Mouse (Mus musculus) hindbrain, embryonic 11.5 days (tissue): ENCODE results near the gene Filip1. TPM values are rescaled to one million over a fixed set of nuclear protein-coding genes. Genes with fewer than 3 reads are reported as not detected.

Experiments used
- ATAC-seq: fragments of 200-750 bp; cut with Nextera tagmentation; 2 replicates; pipeline ENCODE4 v1.8.0; 2017; ENCODE audit warnings: mild to moderate bottlenecking, moderate TSS enrichment, moderate library complexity; ENCODE audit not compliant: low FRiP score
- DNase-seq: peaks from one replicate; pipeline ENCODE4 v3.0.0-alpha.2; 2015; ENCODE audit warnings: low spot score
- H3K27ac ChIP-seq: fragments of 300-500 bp; sonication (generic); 2 replicates; pipeline ENCODE4 v1.5.1; 2014; ENCODE audit warnings: mild to moderate bottlenecking, low read depth, low read length
- H3K27me3 ChIP-seq: fragments of 300-500 bp; sonication (generic); 2 replicates; pipeline ENCODE4 v1.6.1; 2014; ENCODE audit warnings: mild to moderate bottlenecking, low read length, moderate library complexity, mixed read lengths; ENCODE audit not compliant: control insufficient read depth, insufficient read depth
- H3K36me3 ChIP-seq: fragments of 300-500 bp; sonication (generic); 2 replicates; pipeline ENCODE4 v1.6.1; 2014; ENCODE audit warnings: mild to moderate bottlenecking, low read length, moderate library complexity, mixed read lengths; ENCODE audit not compliant: control insufficient read depth, insufficient read depth
- H3K4me1 ChIP-seq: fragments of 300-500 bp; sonication (generic); replicated peaks from 2 replicates; pipeline ENCODE4 v1.6.1; 2014; ENCODE audit warnings: low read length, mixed read lengths; ENCODE audit not compliant: control insufficient read depth, insufficient read depth
- H3K4me2 ChIP-seq: fragments of 300-500 bp; sonication (generic); replicated peaks from 2 replicates; pipeline ENCODE4 v1.6.1; 2014; ENCODE audit warnings: mild to moderate bottlenecking, low read depth, low read length
- H3K4me3 ChIP-seq: fragments of 300-500 bp; sonication (generic); 2 replicates; pipeline ENCODE4 v1.5.1; 2014; ENCODE audit warnings: low read depth, low read length
- H3K9ac ChIP-seq: fragments of 300-500 bp; sonication (generic); 2 replicates; pipeline ENCODE4 v1.6.1; 2014; ENCODE audit warnings: low read depth, low read length
- H3K9me3 ChIP-seq: fragments of 300-500 bp; sonication (generic); 2 replicates; pipeline ENCODE4 v1.6.1; 2016; ENCODE audit warnings: low read length; ENCODE audit not compliant: control insufficient read depth
- WGBS: fragments of 180-500 bp; shearing (Covaris S2); extraction: QIAGEN DNeasy Blood & Tissue Kit; methylation state at CpG from one replicate; pipeline ENCODE4 v1.1.7; 2014; 5-methylcytosine and 5-hydroxymethylcytosine counted together
- polyA plus RNA-seq: library from polyadenylated mRNA; unstranded; fragments of >200 nt; fragmentation: Nextera tagmentation; extraction: Ambion mirVana; gene quantifications from 2 replicates; pipeline ENCODE4 v1.2.1, GENCODE M21; 2014

The Filip1 gene
- polyA plus RNA-seq, 1 experiment from 2014 or later, result 5.6 TPM

GRCm38 (mm10) chr9:79993066-79993465, 19.6 kb downstream of the Filip1 start:
- no peaks in the 10 kb centered on the region for H3K27me3 ChIP-seq
- H3K9ac ChIP-seq, result no peak overlapping the region
- ATAC-seq, result no peak
- no peaks in the 10 kb centered on the region for H3K4me1 ChIP-seq
- WGBS, result 80% methylated on average over 4 of the region's 4 CpGs
- H3K27ac ChIP-seq, result no peak overlapping the region
- H3K9me3 ChIP-seq, result no peaks in the 10 kb centered on the region
- H3K4me2 ChIP-seq, result no peak overlapping the region
- no peak overlapping the region for H3K4me3 ChIP-seq
- no peaks in the 10 kb centered on the region for H3K36me3 ChIP-seq
- no peak for DNase-seq

GRCm38 (mm10) chr9:79990456-79991017, 22.1 kb downstream of the Filip1 start:
- no peaks in the 10 kb centered on the region for H3K27me3 ChIP-seq
- 84% methylated on average over 16 of the region's 16 CpGs for WGBS
- DNase-seq (no peak), ATAC-seq (no peak)
- no peak overlapping the region for H3K27ac ChIP-seq
- no peak overlapping the region for H3K9ac ChIP-seq
- no peak overlapping the region for H3K4me3 ChIP-seq
- H3K4me2 ChIP-seq, result no peak overlapping the region
- H3K36me3 ChIP-seq, result no peaks in the 10 kb centered on the region
- H3K4me1 ChIP-seq, result no peaks in the 10 kb centered on the region
- H3K9me3 ChIP-seq, result no peaks in the 10 kb centered on the region

- no peaks in the 10 kb centered on the region for H3K9me3 ChIP-seq
- H3K4me1 ChIP-seq, result no peaks in the 10 kb centered on the region
- no peak overlapping the region for H3K4me2 ChIP-seq
- no peaks in the 10 kb centered on the region for H3K27me3 ChIP-seq
- 94% methylated on average over 1 of the region's 1 CpGs for whole genome bisulfite sequencing
- ATAC-seq (no peak), DNase-seq (no peak)
- H3K9ac ChIP-seq, result no peak overlapping the region
- H3K27ac ChIP-seq, result no peak overlapping the region
- H3K36me3 ChIP-seq, result no peaks in the 10 kb centered on the region
- no peak overlapping the region for H3K4me3 ChIP-seq
Measured at GRCm38 (mm10) chr9:79989703-79990102, 22.9 kb downstream of the Filip1 start.

- Histone ChIP-seq H3K4me1 (no peaks in the 10 kb centered on the region), H3K27ac (no peak overlapping the region), H3K9me3 (no peaks in the 10 kb centered on the region), H3K27me3 (no peaks in the 10 kb centered on the region), H3K36me3 (no peaks in the 10 kb centered on the region), H3K4me3 (no peak overlapping the region), H3K9ac (no peak overlapping the region), H3K4me2 (no peak overlapping the region)
- no peak for DNase-seq
- WGBS, result 97% methylated on average over 1 of the region's 1 CpGs
- no peak for ATAC-seq
Measured at GRCm38 (mm10) chr9:79989061-79989460, 23.6 kb downstream of the Filip1 start.

- H3K36me3 ChIP-seq, result no peaks in the 10 kb centered on the region
Measured at GRCm38 (mm10) chr9:79983244-79983643, 29.4 kb downstream of the Filip1 start.

GRCm38 (mm10) chr9:79979274-79979673, 33.4 kb downstream of the Filip1 start:
- no peak for DNase-seq
- no peak for ATAC-seq

More at GRCm38 (mm10) chr9:79983244-79983643, 29.4 kb downstream of the Filip1 start:
- no peak for ATAC-seq
- no peak for DNase-seq
- Histone ChIP-seq H3K9ac (no peak overlapping the region), H3K4me2 (no peak overlapping the region), H3K4me1 (no peaks in the 10 kb centered on the region), H3K27ac (no peak overlapping the region), H3K9me3 (no peaks in the 10 kb centered on the region), H3K27me3 (no peaks in the 10 kb centered on the region), H3K4me3 (no peak overlapping the region)
- WGBS, result 93% methylated on average over 10 of the region's 10 CpGs

GRCm38 (mm10) chr9:79978228-79979024, 34.2 kb downstream of the Filip1 start:
- no peak overlapping the region for H3K4me3 ChIP-seq
- no peak for ATAC-seq
- no peaks in the 10 kb centered on the region for H3K4me1 ChIP-seq
- no peaks in the 10 kb centered on the region for H3K27me3 ChIP-seq
- no peaks in the 10 kb centered on the region for H3K36me3 ChIP-seq
- no peak overlapping the region for H3K9ac ChIP-seq
- DNase-seq, result no peak
- no peak overlapping the region for H3K27ac ChIP-seq
- WGBS, result 84% methylated on average over 12 of the region's 12 CpGs
- H3K9me3 ChIP-seq, result no peaks in the 10 kb centered on the region
- H3K4me2 ChIP-seq, result no peak overlapping the region

More at GRCm38 (mm10) chr9:79979274-79979673, 33.4 kb downstream of the Filip1 start:
- H3K36me3 ChIP-seq, result no peaks in the 10 kb centered on the region
- no peak overlapping the region for H3K4me2 ChIP-seq
- no peaks in the 10 kb centered on the region for H3K9me3 ChIP-seq
- H3K4me1 ChIP-seq, result no peaks in the 10 kb centered on the region
- H3K27me3 ChIP-seq, result no peaks in the 10 kb centered on the region
- 91% methylated on average over 2 of the region's 2 CpGs for WGBS
- H3K27ac ChIP-seq, result no peak overlapping the region
- no peak overlapping the region for H3K4me3 ChIP-seq
- no peak overlapping the region for H3K9ac ChIP-seq

GRCm38 (mm10) chr9:79977549-79977971, 35.1 kb downstream of the Filip1 start:
- H3K4me1 ChIP-seq, result no peaks in the 10 kb centered on the region
- H3K4me2 ChIP-seq, result peak overlapping the region; percentile 14; the same call in 1 of the 2 replicates
- WGBS, result 25% methylated on average over 13 of the region's 13 CpGs
- no peaks in the 10 kb centered on the region for H3K27me3 ChIP-seq
- DNase-seq, result peak; percentile 32
- H3K9me3 ChIP-seq, result no peaks in the 10 kb centered on the region
- no peak overlapping the region for H3K27ac ChIP-seq
- no peak overlapping the region for H3K4me3 ChIP-seq
- H3K36me3 ChIP-seq, result no peaks in the 10 kb centered on the region
- no peak overlapping the region for H3K9ac ChIP-seq
- no peak for ATAC-seq

GRCm38 (mm10) chr9:79976789-79977188, 35.9 kb downstream of the Filip1 start:
- Histone ChIP-seq H3K4me3 (no peak overlapping the region), H3K27me3 (no peaks in the 10 kb centered on the region), H3K36me3 (no peaks in the 10 kb centered on the region), H3K4me1 (no peaks in the 10 kb centered on the region), H3K27ac (no peak overlapping the region), H3K9ac (no peak overlapping the region), H3K4me2 (no peak overlapping the region), H3K9me3 (no peaks in the 10 kb centered on the region)
- ATAC-seq (no peak), DNase-seq (no peak)
- WGBS, result 82% methylated on average over 8 of the region's 8 CpGs
